Mouse (Mus musculus) activated CD4-positive, CD25-positive, alpha-beta regulatory T cell (primary cell): Measurements from ENCODE around the gene Csrp1. TPM values are rescaled to one million over a fixed set of nuclear protein-coding genes. Genes with fewer than 3 reads are reported as not detected.

Experiments
- polyA plus RNA-seq, 2 experiments: library from polyadenylated mRNA; unstranded; fragments of 100-300 nt; shearing (Covaris generic); gene quantifications; one replicate each; pipeline ENCODE4 v1.2.1; 2017

Csrp1 gene
- 10 to 100 TPM; 75.1 to 95.9 TPM for polyA plus RNA-seq

DNA sequence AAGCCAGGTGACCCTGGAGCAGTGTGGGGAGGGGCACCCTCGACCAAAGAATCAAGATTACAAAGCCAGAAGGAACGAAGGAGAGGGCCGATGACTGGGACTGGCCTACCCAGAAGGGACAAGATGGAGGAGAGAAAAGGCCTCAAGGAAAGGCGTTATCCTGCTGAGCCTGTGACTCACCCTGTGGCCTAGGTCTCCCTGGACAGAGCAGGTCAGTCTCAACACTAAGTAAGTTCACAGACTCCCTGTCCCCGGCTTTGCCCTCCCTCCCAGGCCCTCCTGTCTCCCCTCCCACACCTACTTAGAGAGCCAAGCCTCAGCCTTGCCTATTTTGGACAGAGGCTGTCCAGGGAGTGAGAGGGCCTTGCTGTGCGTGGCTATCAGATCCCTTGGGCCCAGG lies at the start of gene Csrp1:
Gene Csrp1, plus strand, starts transcription at position 79 of the 400 bp plus-strand sequence.

DNA sequence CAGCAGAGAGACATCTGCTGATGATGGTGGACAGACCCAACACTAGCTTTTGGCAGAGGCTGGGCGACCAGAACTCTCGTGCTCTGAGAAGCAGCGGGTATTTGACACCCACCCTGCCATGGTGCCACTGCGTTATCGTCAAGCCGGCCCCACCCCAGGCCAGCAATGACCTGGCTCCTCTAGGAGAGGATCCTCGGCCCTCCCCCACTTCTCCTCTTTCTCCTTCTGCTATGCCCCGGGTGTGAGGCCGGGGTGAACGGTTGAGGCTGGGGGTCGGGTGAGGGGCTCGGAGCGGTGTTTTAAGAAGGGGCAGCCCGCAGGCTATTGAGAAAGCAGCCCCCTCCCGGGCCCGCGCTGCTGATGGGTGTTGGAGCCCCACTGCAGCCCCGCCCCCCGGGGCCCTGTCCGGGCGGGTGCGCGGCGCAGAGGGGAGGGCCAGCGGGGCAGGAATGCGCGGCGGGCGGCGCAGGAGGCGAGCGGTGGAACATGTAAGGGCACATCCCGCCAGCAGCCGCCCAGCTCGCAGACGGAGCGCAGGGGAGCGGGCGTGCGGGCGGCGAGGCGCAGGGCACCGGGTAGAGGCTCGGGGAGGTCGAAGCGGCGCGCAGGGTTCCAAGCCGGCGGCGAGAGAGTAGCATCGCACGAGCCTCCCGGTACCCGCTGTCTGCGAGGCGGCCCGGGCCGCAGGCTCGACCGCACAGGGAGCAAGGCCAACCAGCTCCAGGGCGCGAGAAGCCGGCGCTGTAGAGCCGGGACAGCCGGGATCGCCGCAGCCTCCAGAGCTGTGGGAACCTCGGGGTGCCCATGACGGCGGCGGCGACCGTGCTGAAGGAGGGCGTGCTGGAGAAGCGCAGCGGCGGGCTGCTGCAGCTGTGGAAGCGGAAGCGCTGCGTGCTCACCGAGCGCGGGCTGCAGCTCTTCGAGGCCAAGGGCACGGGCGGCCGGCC lies 46.1 kb downstream of the Csrp1 start, which contains the start of gene Phlda3:
Gene Phlda3, plus strand, starts transcription at position 475 of the 947 bp plus-strand sequence.

DNA sequence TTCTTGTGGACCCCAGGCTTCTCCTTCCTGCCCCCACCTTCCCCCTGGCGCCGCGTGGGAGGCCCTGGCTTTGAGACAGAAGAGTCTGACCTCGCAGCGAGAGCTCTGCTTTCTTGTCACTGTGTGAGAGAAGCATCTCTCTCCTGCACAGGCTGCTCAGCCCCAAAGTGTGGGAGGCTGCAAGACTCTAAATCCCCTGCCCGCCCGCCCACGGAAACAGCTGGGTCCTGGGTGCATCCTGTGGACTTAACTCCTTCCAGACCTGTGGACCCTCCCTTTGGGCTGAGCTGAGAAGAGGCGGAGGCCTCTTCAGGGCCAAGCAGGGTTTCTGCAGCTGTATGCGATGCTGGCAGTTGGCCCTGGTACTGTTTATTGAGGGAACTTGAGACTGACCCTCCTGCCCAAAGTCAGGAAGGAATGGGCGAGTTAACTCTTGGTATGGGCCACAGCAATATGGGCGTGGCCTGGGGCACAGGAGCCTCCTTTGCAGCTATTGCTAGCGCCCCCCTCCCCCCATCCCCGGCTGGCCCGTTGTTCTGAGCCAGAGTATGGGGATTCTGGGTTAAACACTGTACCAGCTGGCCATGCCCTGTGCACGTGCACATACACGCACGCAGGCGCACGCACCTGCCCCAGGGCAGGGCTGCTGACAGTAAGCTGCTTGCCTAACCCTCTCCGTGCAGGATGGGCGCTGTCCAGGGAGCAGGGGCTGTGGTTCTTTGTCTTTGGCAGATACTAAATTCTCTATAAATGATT lies 59.1 kb downstream of the Csrp1 start, which contains the start of gene Tnni1:
Gene Tnni1, plus strand, starts transcription at position 655 of the 756 bp plus-strand sequence.

Other genes with a start within 250 kb of the Csrp1 start
- under 1 TPM; 0.13 to 0.29 TPM for gene Nav1, start 112.8 kb upstream of the Csrp1 start, polyA plus RNA-seq
- 1 to 10 TPM; 5.7 to 5.9 TPM for gene Phlda3, start 46.1 kb downstream of the Csrp1 start, polyA plus RNA-seq
- gene Tnni1, start 59.4 kb downstream of the Csrp1 start, polyA plus RNA-seq = under 1 TPM; 0.39 to 0.42 TPM
- 10 to 100 TPM; 25.5 to 26.0 TPM for gene Lad1, start 98.5 kb downstream of the Csrp1 start, polyA plus RNA-seq
- 1 to 10 TPM in 1 of 2 experiments, under 1 TPM in 1; 0.28 to 1.2 TPM for gene Tnnt2, start 116.3 kb downstream of the Csrp1 start, polyA plus RNA-seq
- under 1 TPM; 0.07 TPM for gene Pkp1, start 199.1 kb downstream of the Csrp1 start, polyA plus RNA-seq